Mouse (Mus musculus): Measurements from ENCODE around the gene Rab3gap2. TPM values are rescaled to one million over a fixed set of nuclear protein-coding genes. Genes with fewer than 3 reads are reported as not detected.

The Rab3gap2 gene
- total and polyA plus RNA-seq, 3 experiments: 22.7 to 39.1 (median 24.0) TPM

DNA sequence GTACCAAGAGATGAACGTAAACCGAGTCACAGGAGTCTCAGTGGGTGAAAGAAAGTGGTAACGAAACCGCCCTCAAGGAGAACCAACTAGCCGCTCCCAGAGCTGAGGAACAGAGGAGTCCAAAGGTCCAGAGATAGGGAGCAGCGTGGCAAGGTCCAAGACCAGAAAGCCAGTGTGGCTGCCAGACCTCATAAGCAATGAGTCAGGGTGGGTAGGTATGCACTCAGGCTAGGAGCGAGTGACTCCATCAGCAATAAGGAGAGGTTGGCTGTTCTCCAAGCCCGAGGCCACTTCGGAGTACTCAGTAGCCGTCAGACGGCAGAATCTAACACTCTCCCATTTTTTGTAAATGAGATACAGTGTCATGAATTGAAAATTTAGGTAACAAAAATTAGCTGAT is 78.9 kb downstream of the Rab3gap2 start:
- Histone ChIP-seq H3K4me2 (ENCODE audit: insufficient read depth, low read depth, poor library complexity, severe bottlenecking) (no peak overlapping the region), H3K9me3 (replicated peaks; ENCODE audit: low read length) (no peaks in the 10 kb centered on the region), H3K27ac (ENCODE audit: insufficient read depth, low read depth) (no peak overlapping the region), H3K79me2 (replicated peaks; ENCODE audit: control insufficient read depth, extremely low read depth, insufficient read depth, poor library complexity, severe bottlenecking) (no peaks in the 10 kb centered on the region), H3K4me1 (ENCODE audit: control insufficient read depth in 1 of 2, insufficient read depth in 2 of 2) (no peaks in the 10 kb centered on the region), H3K4me3 (replicated peaks in 1 of 3; ENCODE audit: low read depth in 2 of 3, low read length in 2 of 3, poor library complexity in 1 of 3) (no peak overlapping the region), H3K27me3 (replicated peaks) (no peaks in the 10 kb centered on the region), H3K36me3 (replicated peaks in 1 of 2; ENCODE audit: control insufficient read depth in 1 of 2, insufficient read depth in 1 of 2, low read length in 1 of 2) (peaks cover 78 to 97% of the 10 kb centered on the region in 2 experiments), H3K9ac (ENCODE audit: insufficient read depth, low read depth) (no peak overlapping the region)
- in situ Hi-C loops (cut with MboI; ENCODE audit: low pct_ligation_motif_present, low pct_unique_long_range_greater_than_20kb, low sequenced_read_pairs): no loop called here
- TF ChIP-seq ELF1 (IDR thresholded peaks at IDR 0.05; ENCODE audit: low read depth, low read length) (no peak), IRF4 (IDR thresholded peaks at IDR 0.05; ENCODE audit: low read depth, low read length) (no peak), POLR2A (IDR thresholded peaks at IDR 0.05; ENCODE audit: low read depth, low read length) (no peak), ZC3H11A (IDR thresholded peaks at IDR 0.05; ENCODE audit: low read depth, low read length) (no peak), ZNF384 (IDR thresholded peaks at IDR 0.05; ENCODE audit: low read depth, low read length) (no peak), TCF12 (IDR thresholded peaks at IDR 0.05; ENCODE audit: low read depth, low read length) (no peak), HCFC1 (IDR thresholded peaks at IDR 0.05; ENCODE audit: low read depth, low read length) (no peak), USF1 (IDR thresholded peaks at IDR 0.05; ENCODE audit: low read depth, low read length) (no peak), EP300 (IDR thresholded peaks at IDR 0.05; ENCODE audit: low read length) (no peak), MAX (IDR thresholded peaks at IDR 0.05; ENCODE audit: low read length) (no peak), MEF2A (IDR thresholded peaks at IDR 0.05; ENCODE audit: borderline replicate concordance, low read depth, low read length) (no peak), NELFE (IDR thresholded peaks at IDR 0.05; ENCODE audit: low read depth, low read length) (no peak), MXI1 (IDR thresholded peaks at IDR 0.05; ENCODE audit: low read depth, low read length) (no peak), RCOR1 (conservative IDR thresholded peaks at IDR 0.05; ENCODE audit: low read depth, low read length) (no peak), JUND (conservative IDR thresholded peaks at IDR 0.05; ENCODE audit: low read depth, low read length) (no peak), KAT2A (IDR thresholded peaks at IDR 0.05; ENCODE audit: insufficient replicate concordance, low read length) (no peak)
- no peak for DNase-seq (ENCODE audit: extremely low read depth)
- dilution Hi-C loops (cut with MboI; ENCODE audit: extremely low pct_ligation_motif_present, extremely low pct_unique_long_range_greater_than_20kb, low sequenced_read_pairs): no loop called here

DNA sequence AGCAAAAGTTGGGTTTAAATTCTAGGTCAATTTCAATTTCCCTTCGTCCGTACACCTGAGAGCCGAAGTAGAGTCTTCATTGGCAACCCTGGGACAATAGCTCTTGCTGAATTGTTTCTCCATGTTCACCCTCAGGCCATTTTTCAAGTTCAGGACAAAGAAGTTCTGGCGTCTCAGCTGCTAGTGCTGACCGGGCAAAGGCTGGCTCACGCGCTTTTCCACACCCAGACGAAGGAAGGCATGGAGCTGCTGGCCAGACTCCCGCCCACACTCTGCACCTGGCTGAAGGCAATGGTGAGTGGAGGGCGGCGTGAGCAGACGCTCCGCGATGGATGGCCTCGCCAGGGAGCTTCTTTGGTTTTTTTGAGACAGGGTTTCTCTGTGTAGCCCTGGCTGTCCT is 79.3 kb downstream of the Rab3gap2 start:
- dilution Hi-C loops (cut with MboI; ENCODE audit: extremely low pct_ligation_motif_present, extremely low pct_unique_long_range_greater_than_20kb, low sequenced_read_pairs) (no loop called here), in situ Hi-C loops (cut with MboI; ENCODE audit: low pct_ligation_motif_present, low pct_unique_long_range_greater_than_20kb, low sequenced_read_pairs) (no loop called here)
- Histone ChIP-seq H3K27me3 (replicated peaks) (no peaks in the 10 kb centered on the region), H3K79me2 (replicated peaks; ENCODE audit: control insufficient read depth, extremely low read depth, insufficient read depth, poor library complexity, severe bottlenecking) (no peaks in the 10 kb centered on the region), H3K4me2 (ENCODE audit: insufficient read depth, low read depth, poor library complexity, severe bottlenecking) (no peak overlapping the region), H3K4me3 (replicated peaks in 1 of 3; ENCODE audit: low read depth in 2 of 3, low read length in 2 of 3, poor library complexity in 1 of 3) (no peak overlapping the region), H3K4me1 (ENCODE audit: control insufficient read depth in 1 of 2, insufficient read depth in 2 of 2) (no peaks in the 10 kb centered on the region), H3K27ac (ENCODE audit: insufficient read depth, low read depth) (no peak overlapping the region), H3K9me3 (replicated peaks; ENCODE audit: low read length) (no peaks in the 10 kb centered on the region), H3K9ac (ENCODE audit: insufficient read depth, low read depth) (no peak overlapping the region), H3K36me3 (replicated peaks in 1 of 2; ENCODE audit: control insufficient read depth in 1 of 2, insufficient read depth in 1 of 2, low read length in 1 of 2) (peaks cover 76 to 95% of the 10 kb centered on the region in 2 experiments)
- no peak for DNase-seq (ENCODE audit: extremely low read depth)
- TF ChIP-seq TCF12 (IDR thresholded peaks at IDR 0.05; ENCODE audit: low read depth, low read length): no peak
- no peak for TF ChIP-seq NRF1 (IDR thresholded peaks at IDR 0.05; ENCODE audit: low read depth, low read length)
- no peak for TF ChIP-seq KAT2A (IDR thresholded peaks at IDR 0.05; ENCODE audit: insufficient replicate concordance, low read length)
- TF ChIP-seq HCFC1 (IDR thresholded peaks at IDR 0.05; ENCODE audit: low read depth, low read length): no peak
- no peak for TF ChIP-seq ETS1 (conservative IDR thresholded peaks at IDR 0.05; ENCODE audit: low read depth, low read length)
- no peak for TF ChIP-seq NELFE (IDR thresholded peaks at IDR 0.05; ENCODE audit: low read depth, low read length)
- no peak for TF ChIP-seq POLR2A (IDR thresholded peaks at IDR 0.05; ENCODE audit: low read depth, low read length)
- TF ChIP-seq JUN (IDR thresholded peaks at IDR 0.05; ENCODE audit: insufficient read depth, low read depth, low read length): no peak
- TF ChIP-seq GABPA (IDR thresholded peaks at IDR 0.05; ENCODE audit: insufficient replicate concordance, low read depth, low read length): no peak
- no peak for TF ChIP-seq EP300 (IDR thresholded peaks at IDR 0.05; ENCODE audit: low read length)
- TF ChIP-seq RCOR1 (conservative IDR thresholded peaks at IDR 0.05; ENCODE audit: low read depth, low read length): no peak
- no peak for TF ChIP-seq MXI1 (IDR thresholded peaks at IDR 0.05; ENCODE audit: low read depth, low read length)
